Mouse (Mus musculus): Measurements from ENCODE around the gene Cenpa. TPM values are rescaled to one million over a fixed set of nuclear protein-coding genes. Genes with fewer than 3 reads are reported as not detected.

The Cenpa gene
- polyA plus RNA-seq, 1 experiment from 2014 or later = 22.6 TPM

DNA sequence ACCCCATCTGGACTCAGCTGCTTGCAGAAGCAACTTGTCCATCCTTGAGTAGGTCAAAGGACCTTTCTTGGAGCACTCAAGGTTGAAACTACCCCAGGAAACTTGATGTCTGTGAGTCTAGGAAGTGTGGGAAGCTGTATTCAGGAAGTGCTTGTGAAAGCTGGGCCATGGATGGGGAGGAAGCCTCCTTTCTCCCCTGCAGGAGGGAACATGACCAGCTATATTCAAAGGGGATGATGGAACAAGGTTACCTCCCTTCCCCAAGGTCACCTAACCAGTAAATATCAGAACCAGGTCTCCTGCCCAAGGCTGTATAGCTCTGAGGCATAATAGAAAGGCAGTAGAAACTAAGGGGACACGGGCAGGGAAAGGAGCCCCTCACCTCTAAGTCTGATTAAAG, 34.4 kb upstream of the Cenpa start:
- no peak overlapping the region for H3K4me2 ChIP-seq (ENCODE audit: low read length)
- no peaks in the 10 kb centered on the region for H3K9me3 ChIP-seq (replicated peaks; ENCODE audit: control insufficient read depth, low read length, poor library complexity, severe bottlenecking)
- 65% methylated on average over 1 of the region's 1 CpGs for WGBS
- ATAC-seq = no peak
- H3K36me3 ChIP-seq (ENCODE audit: control insufficient read depth, insufficient read depth, low read length) = no peaks in the 10 kb centered on the region
- no peak overlapping the region for H3K27ac ChIP-seq (ENCODE audit: low read length)
- H3K4me1 ChIP-seq (ENCODE audit: control insufficient read depth, insufficient read depth, low read length) = no peaks in the 10 kb centered on the region
- H3K9ac ChIP-seq (ENCODE audit: low read depth, low read length) = no peak overlapping the region
- H3K27me3 ChIP-seq (ENCODE audit: control insufficient read depth, insufficient read depth, low read depth, low read length) = no peaks in the 10 kb centered on the region
- H3K4me3 ChIP-seq (ENCODE audit: low read depth, low read length) = no peak overlapping the region

DNA sequence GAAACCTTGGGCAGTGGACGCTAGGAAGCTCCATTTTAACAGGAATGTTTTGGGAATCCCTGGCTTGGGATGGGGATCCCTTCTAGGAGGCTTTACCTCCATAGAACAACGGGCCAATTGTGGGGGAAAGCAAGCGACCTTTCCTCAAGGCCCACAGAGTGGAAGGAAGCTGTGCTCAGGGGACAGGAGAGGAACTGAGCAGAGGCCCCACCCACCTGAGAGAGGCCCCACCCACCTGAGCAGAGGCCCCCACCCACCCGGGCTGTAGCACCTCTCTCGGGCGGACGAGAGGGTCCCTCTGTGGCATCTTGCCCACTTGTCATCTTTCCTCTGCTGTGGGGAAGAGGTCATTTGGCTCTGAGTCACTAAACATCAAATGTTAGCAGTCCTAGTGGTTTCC, 29.6 kb upstream of the Cenpa start:
- Histone ChIP-seq H3K4me3 (ENCODE audit: low read depth, low read length) (no peak overlapping the region), H3K9me3 (replicated peaks; ENCODE audit: control insufficient read depth, low read length, poor library complexity, severe bottlenecking) (no peaks in the 10 kb centered on the region), H3K9ac (ENCODE audit: low read depth, low read length) (no peak overlapping the region), H3K36me3 (ENCODE audit: control insufficient read depth, insufficient read depth, low read length) (no peaks in the 10 kb centered on the region), H3K4me1 (ENCODE audit: control insufficient read depth, insufficient read depth, low read length) (no peaks in the 10 kb centered on the region), H3K4me2 (ENCODE audit: low read length) (no peak overlapping the region), H3K27ac (ENCODE audit: low read length) (no peak overlapping the region), H3K27me3 (ENCODE audit: control insufficient read depth, insufficient read depth, low read depth, low read length) (no peaks in the 10 kb centered on the region)
- ATAC-seq = no peak
- 66% methylated on average over 7 of the region's 7 CpGs for WGBS

DNA sequence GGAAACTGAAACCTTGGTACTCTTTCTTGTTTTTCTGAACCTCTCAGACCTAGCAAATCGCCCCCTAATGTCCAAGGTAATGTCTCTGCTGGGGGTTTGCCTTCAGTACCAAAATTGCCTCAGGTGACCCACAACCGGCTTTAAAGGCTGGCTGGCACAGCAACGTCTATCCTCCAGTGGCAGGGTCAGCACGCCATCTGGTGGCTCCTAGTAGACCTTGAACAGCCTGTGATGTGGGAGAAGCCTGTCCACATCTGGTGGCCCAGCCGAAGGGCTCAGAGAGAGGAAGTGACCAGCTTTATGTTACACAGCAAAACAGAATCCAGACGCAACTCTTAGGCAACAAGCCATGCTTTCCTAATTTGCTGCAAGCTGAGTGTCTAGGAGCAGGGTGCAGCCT, 28.5 kb upstream of the Cenpa start:
- Histone ChIP-seq H3K4me2 (ENCODE audit: low read length) (no peak overlapping the region), H3K27me3 (ENCODE audit: control insufficient read depth, insufficient read depth, low read depth, low read length) (no peaks in the 10 kb centered on the region), H3K4me1 (ENCODE audit: control insufficient read depth, insufficient read depth, low read length) (no peaks in the 10 kb centered on the region), H3K9ac (ENCODE audit: low read depth, low read length) (no peak overlapping the region), H3K27ac (ENCODE audit: low read length) (no peak overlapping the region), H3K4me3 (ENCODE audit: low read depth, low read length) (no peak overlapping the region), H3K9me3 (replicated peaks; ENCODE audit: control insufficient read depth, low read length, poor library complexity, severe bottlenecking) (no peaks in the 10 kb centered on the region), H3K36me3 (ENCODE audit: control insufficient read depth, insufficient read depth, low read length) (no peaks in the 10 kb centered on the region)
- 7% methylated on average over 6 of the region's 6 CpGs for WGBS
- 0 out of 2 replicates have a peak, but pooled peaks have one; percentile 79 for ATAC-seq

DNA sequence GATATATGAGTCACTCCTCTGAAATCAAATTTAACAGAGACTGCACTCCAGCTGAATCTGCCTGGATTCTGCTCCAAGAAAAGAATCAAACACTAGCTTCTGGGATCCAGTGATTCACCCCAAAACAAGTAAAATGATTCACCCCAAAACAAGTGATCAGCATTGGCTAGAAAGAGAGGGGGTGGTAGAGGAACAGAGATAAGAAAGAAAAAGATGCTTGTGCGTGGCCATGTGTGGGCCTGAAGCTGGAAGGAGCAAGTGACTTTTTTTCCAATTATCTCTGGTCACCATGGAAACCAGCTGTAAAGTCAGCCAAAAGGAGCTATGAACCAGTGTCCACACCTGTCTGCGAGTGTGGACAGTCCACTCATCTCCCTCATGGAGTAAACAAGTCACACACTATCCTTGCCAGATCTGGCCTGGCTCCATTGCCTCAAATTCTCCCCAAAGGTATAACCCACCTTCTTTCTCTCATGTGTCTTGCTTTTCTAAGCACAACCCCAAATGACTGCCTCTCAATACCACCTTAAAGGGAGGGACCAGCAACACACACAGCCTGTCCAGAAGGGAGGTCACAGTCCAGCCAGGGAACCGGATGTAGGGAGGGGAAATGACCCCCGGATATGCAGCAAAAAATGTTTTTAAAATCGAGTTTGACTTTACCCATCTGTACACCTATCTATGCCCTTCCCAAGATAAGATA, 22.9 kb upstream of the Cenpa start:
- no peak overlapping the region for H3K4me2 ChIP-seq (ENCODE audit: low read length)
- no peak overlapping the region for H3K9ac ChIP-seq (ENCODE audit: low read depth, low read length)
- ATAC-seq = no peak
- H3K4me1 ChIP-seq (ENCODE audit: control insufficient read depth, insufficient read depth, low read length) = peaks cover 10% of the 10 kb centered on the region
- H3K9me3 ChIP-seq (replicated peaks; ENCODE audit: control insufficient read depth, low read length, poor library complexity, severe bottlenecking) = no peaks in the 10 kb centered on the region
- no peaks in the 10 kb centered on the region for H3K36me3 ChIP-seq (ENCODE audit: control insufficient read depth, insufficient read depth, low read length)
- no peaks in the 10 kb centered on the region for H3K27me3 ChIP-seq (ENCODE audit: control insufficient read depth, insufficient read depth, low read depth, low read length)
- no peak overlapping the region for H3K4me3 ChIP-seq (ENCODE audit: low read depth, low read length)
- 60% methylated on average over 5 of the region's 5 CpGs for WGBS
- H3K27ac ChIP-seq (ENCODE audit: low read length) = no peak overlapping the region

DNA sequence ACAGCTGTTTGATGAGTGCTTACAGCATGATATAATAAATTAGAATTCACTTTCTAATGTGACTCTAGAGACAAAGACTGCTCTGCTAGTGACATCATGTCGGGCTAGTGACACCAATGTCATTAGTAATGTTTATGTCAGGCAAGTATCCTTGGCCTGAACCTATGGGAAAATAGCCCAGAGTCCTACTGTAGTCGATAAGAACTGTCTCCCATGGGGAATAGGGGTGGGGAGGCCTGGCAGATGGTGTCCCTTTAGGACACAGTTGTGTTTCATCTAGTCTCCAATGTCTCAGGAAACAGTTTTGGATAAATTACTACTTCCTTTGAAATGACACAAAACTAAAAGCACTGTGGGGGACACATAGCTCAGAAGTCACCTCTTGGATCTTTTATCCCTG, 20.5 kb upstream of the Cenpa start:
- Histone ChIP-seq H3K9ac (ENCODE audit: low read depth, low read length) (no peak overlapping the region), H3K27me3 (ENCODE audit: control insufficient read depth, insufficient read depth, low read depth, low read length) (no peaks in the 10 kb centered on the region), H3K4me1 (ENCODE audit: control insufficient read depth, insufficient read depth, low read length) (peaks cover 16% of the 10 kb centered on the region), H3K9me3 (replicated peaks; ENCODE audit: control insufficient read depth, low read length, poor library complexity, severe bottlenecking) (no peaks in the 10 kb centered on the region), H3K4me3 (ENCODE audit: low read depth, low read length) (no peak overlapping the region), H3K4me2 (ENCODE audit: low read length) (no peak overlapping the region), H3K36me3 (ENCODE audit: control insufficient read depth, insufficient read depth, low read length) (no peaks in the 10 kb centered on the region), H3K27ac (ENCODE audit: low read length) (no peak overlapping the region)
- no peak for ATAC-seq
- WGBS = 87% methylated on average over 2 of the region's 2 CpGs

DNA sequence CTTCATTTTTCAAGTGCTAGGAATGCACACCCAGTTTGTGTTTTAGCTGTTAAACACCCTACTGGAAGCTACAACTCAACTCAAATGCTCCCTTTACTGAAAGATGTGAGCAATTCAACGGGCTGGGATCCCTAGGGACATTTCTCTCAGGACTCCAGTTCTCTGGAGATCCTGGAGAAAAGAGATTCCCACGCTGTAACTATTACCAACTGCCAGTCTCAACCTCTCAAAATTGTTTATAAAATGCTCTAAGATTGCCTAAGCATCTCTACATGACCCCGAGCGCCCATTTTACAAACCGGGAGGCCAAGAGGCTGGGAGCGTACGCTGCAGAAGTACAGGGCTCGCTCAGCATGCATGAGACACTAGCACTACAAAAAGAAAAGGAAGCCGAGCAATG, 19.2 kb upstream of the Cenpa start:
- no peaks in the 10 kb centered on the region for H3K36me3 ChIP-seq (ENCODE audit: control insufficient read depth, insufficient read depth, low read length)
- peak overlapping the region; percentile 76 for H3K27ac ChIP-seq (ENCODE audit: low read length)
- WGBS = 9% methylated on average over 9 of the region's 9 CpGs
- no peaks in the 10 kb centered on the region for H3K27me3 ChIP-seq (ENCODE audit: control insufficient read depth, insufficient read depth, low read depth, low read length)
- ATAC-seq = peak; percentile 5; the same call in 1 of the 2 replicates
- H3K4me2 ChIP-seq (ENCODE audit: low read length) = peak overlapping the region; percentile 86
- peaks cover 16% of the 10 kb centered on the region for H3K4me1 ChIP-seq (ENCODE audit: control insufficient read depth, insufficient read depth, low read length)
- peak overlapping the region; percentile 69 for H3K9ac ChIP-seq (ENCODE audit: low read depth, low read length)
- peak overlapping the region; percentile 72 for H3K4me3 ChIP-seq (ENCODE audit: low read depth, low read length)
- no peaks in the 10 kb centered on the region for H3K9me3 ChIP-seq (replicated peaks; ENCODE audit: control insufficient read depth, low read length, poor library complexity, severe bottlenecking)

DNA sequence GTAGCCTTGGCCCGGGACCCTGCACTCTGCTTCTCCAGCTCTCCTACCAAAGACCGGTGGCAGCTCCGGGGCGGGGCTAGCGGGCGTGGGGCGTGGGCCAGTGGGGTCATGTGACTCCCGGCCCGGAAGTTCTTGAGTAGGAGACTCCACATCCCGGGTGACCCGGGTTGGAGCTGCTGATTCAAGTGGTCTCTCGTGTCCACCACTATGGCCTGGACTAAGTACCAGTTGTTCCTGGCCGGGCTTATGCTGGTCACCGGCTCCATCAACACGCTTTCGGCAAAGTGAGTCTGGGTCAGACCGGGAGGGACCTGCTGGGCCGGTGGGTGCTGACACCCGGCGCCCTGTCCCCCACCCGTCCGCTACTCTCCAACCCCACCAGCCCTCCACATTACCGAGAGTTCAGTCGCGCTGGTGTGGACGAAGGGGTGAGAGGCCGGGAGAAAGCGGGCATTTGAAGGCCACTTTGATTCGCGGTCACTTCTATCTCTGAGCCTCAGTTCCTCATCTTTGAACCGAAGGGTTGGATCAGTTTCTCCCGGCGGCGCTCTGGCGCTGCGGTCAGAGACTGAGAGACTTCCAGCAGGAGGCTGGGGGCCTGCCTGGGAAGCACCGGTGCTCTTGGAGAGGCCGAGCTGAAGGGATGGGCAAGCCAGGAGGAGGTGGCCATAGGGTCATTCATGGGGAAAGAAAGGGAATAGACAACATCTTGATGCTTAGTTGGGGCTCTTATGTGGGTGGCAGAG, 18.6 kb upstream of the Cenpa start, which contains the start of gene Slc35f6:
Gene Slc35f6 (plus strand): TSS at position 119 of the 746 bp plus-strand sequence.
- WGBS = under 1% methylated on average over 38 of the region's 38 CpGs
- peak within 1 kb of the TSS; percentile 72 for H3K4me3 ChIP-seq (ENCODE audit: low read depth, low read length)
- H3K9me3 ChIP-seq (replicated peaks; ENCODE audit: control insufficient read depth, low read length, poor library complexity, severe bottlenecking) = no peaks in the 10 kb centered on the region
- no peaks in the 10 kb centered on the region for H3K36me3 ChIP-seq (ENCODE audit: control insufficient read depth, insufficient read depth, low read length)
- peak; percentile 97 for ATAC-seq
- H3K4me2 ChIP-seq (ENCODE audit: low read length) = peak within 1 kb of the TSS; percentile 86
- no peaks in the 10 kb centered on the region for H3K27me3 ChIP-seq (ENCODE audit: control insufficient read depth, insufficient read depth, low read depth, low read length)
- peaks cover 16% of the 10 kb centered on the region for H3K4me1 ChIP-seq (ENCODE audit: control insufficient read depth, insufficient read depth, low read length)
- peak within 1 kb of the TSS; percentile 76 for H3K27ac ChIP-seq (ENCODE audit: low read length)
- peak within 1 kb of the TSS; percentile 69 for H3K9ac ChIP-seq (ENCODE audit: low read depth, low read length)

DNA sequence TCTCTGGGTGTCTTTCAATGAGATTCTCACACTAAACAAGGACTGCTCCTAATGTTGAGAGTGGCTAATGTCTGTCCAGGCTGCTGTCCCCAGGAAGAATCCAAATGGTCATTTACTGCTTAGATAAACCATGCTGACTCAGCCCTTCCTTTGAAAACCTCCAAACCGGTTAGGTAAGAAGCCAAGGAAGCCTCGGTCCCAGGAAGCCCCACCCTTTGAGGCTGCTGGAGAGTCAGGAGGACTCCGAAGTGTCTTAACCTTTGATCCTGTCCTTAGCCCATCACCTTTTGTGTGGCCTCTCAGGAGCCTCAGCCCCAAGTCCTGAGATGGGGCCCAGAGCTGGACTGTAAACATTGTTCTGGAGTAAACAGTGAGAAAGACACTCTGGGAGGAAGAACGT, 17.0 kb upstream of the Cenpa start:
- Histone ChIP-seq H3K9ac (ENCODE audit: low read depth, low read length) (no peak overlapping the region), H3K9me3 (replicated peaks; ENCODE audit: control insufficient read depth, low read length, poor library complexity, severe bottlenecking) (no peaks in the 10 kb centered on the region), H3K27ac (ENCODE audit: low read length) (no peak overlapping the region), H3K27me3 (ENCODE audit: control insufficient read depth, insufficient read depth, low read depth, low read length) (no peaks in the 10 kb centered on the region), H3K4me1 (ENCODE audit: control insufficient read depth, insufficient read depth, low read length) (peaks cover 16% of the 10 kb centered on the region), H3K4me2 (ENCODE audit: low read length) (no peak overlapping the region), H3K4me3 (ENCODE audit: low read depth, low read length) (no peak overlapping the region), H3K36me3 (ENCODE audit: control insufficient read depth, insufficient read depth, low read length) (no peaks in the 10 kb centered on the region)
- no peak for ATAC-seq
- 81% methylated on average over 4 of the region's 4 CpGs for WGBS

DNA sequence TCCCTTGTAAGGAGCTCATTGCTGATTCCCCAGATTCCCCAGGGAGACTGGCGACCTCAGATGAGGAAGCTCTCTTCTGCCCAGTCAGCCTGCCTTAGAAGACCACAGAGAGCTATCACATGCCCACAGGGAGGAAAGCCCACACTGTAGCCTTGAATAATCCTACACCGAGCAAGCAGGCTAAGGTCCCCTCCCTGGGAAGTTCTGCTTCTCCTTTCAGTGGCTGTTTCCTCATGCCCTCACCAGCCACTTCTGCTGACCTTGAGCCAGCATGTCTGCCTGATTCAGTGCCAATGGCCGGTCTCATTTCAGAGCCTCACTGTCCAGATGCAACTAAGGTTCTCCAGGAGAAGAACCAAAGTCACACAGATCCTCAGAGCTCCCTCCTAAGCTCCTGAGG, 15.8 kb upstream of the Cenpa start:
- H3K9ac ChIP-seq (ENCODE audit: low read depth, low read length) = no peak overlapping the region
- no peaks in the 10 kb centered on the region for H3K9me3 ChIP-seq (replicated peaks; ENCODE audit: control insufficient read depth, low read length, poor library complexity, severe bottlenecking)
- peaks cover 4% of the 10 kb centered on the region for H3K36me3 ChIP-seq (ENCODE audit: control insufficient read depth, insufficient read depth, low read length)
- no peaks in the 10 kb centered on the region for H3K27me3 ChIP-seq (ENCODE audit: control insufficient read depth, insufficient read depth, low read depth, low read length)
- no peak overlapping the region for H3K4me3 ChIP-seq (ENCODE audit: low read depth, low read length)
- H3K4me1 ChIP-seq (ENCODE audit: control insufficient read depth, insufficient read depth, low read length) = peaks cover 16% of the 10 kb centered on the region
- H3K27ac ChIP-seq (ENCODE audit: low read length) = no peak overlapping the region
- H3K4me2 ChIP-seq (ENCODE audit: low read length) = no peak overlapping the region
- WGBS = 88% methylated on average over 3 of the region's 3 CpGs
- ATAC-seq = no peak
